Mouse (Mus musculus): Measurements from ENCODE around the gene Efnb3. TPM values are rescaled to one million over a fixed set of nuclear protein-coding genes. Genes with fewer than 3 reads are reported as not detected.
"Not testable (repeated sequence)": the region's sequence is repeated elsewhere in the genome, so short reads cannot be mapped to it uniquely, and the experiment has no call there.

The Efnb3 gene
- polyA plus RNA-seq, 1 experiment from 2014 or later: 35.6 TPM

DNA sequence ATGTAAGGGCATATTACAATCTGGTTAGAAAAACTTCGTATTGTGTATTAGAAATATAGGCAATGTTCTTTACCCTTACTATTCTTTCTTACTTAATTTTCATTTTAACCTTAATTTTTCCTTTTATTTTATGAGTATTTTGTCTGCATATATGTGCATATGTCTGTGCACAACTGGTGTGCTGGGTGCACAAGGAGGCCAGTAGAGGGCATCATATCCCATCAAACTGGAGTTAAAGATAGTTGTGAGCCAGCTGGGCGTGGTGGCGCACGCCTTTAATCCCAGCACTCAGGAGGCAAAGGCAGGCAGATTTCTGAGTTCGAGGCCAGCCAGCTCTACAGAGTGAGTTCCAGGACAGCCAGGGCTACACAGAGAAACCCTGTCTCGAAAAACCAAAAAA, 29.2 kb downstream of the Efnb3 start:
- not testable (repeated sequence) for ATAC-seq (ENCODE audit: low read depth); H3K9me3 ChIP-seq (ENCODE audit: control insufficient read depth, low read length); H3K27me3 ChIP-seq (ENCODE audit: control insufficient read depth, insufficient read depth, low read length); H3K36me3 ChIP-seq (ENCODE audit: control insufficient read depth, insufficient read depth, low read length); H3K4me2 ChIP-seq (ENCODE audit: low read depth, low read length); H3K4me3 ChIP-seq (ENCODE audit: low read depth, low read length); H3K9ac ChIP-seq (replicated peaks; ENCODE audit: low read depth, low read length); H3K27ac ChIP-seq (ENCODE audit: low read depth, low read length)
- 92% methylated on average over 6 of the region's 6 CpGs for WGBS
- H3K4me1 ChIP-seq (ENCODE audit: control insufficient read depth, insufficient read depth, low read length): peaks cover 11% of the 10 kb centered on the region

DNA sequence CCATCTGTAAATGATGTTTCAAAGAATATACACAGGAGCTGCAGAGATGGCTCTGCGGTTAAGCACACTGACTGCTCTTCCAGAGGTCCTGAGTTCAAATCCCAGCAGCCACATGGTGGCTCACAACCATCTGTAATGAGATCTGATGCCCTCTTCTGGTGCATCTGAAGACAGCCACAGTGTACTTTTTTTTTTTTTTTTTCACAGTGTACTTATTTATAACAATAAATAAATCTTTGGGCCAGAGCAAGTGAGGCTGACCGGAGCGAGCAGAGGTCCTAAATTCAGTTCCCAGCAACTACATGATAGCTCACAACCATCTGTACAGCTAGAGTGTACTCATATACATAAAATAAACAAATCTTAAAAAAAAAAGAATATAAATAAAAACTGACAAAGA, 29.7 kb downstream of the Efnb3 start:
- not testable (repeated sequence) for H3K9me3 ChIP-seq (ENCODE audit: control insufficient read depth, low read length); H3K36me3 ChIP-seq (ENCODE audit: control insufficient read depth, insufficient read depth, low read length); H3K27ac ChIP-seq (ENCODE audit: low read depth, low read length); ATAC-seq (ENCODE audit: low read depth); H3K9ac ChIP-seq (replicated peaks; ENCODE audit: low read depth, low read length); H3K4me2 ChIP-seq (ENCODE audit: low read depth, low read length); H3K27me3 ChIP-seq (ENCODE audit: control insufficient read depth, insufficient read depth, low read length); H3K4me3 ChIP-seq (ENCODE audit: low read depth, low read length)
- peaks cover 11% of the 10 kb centered on the region for H3K4me1 ChIP-seq (ENCODE audit: control insufficient read depth, insufficient read depth, low read length)
- 93% methylated on average over 3 of the region's 3 CpGs for WGBS

DNA sequence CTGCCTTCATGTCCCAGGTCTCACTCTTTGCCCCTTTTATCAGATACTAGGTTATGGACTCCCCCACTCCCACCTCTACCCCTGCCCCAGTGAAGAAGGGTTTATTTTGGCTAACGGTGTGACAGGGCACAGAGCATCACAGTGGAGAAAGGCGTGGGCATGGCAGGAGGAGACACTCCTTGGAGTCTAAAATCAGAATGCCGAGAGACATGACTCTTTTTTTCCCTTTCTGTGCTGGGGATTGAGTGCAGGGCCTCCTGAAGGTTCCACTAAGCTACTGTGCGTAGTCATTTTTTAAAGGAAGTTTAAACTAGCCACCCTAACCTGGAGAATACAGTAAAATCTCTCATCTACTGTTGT, 32.0 kb downstream of the Efnb3 start:
- no peaks in the 10 kb centered on the region for H3K36me3 ChIP-seq (ENCODE audit: control insufficient read depth, insufficient read depth, low read length)
- peaks cover 11% of the 10 kb centered on the region for H3K4me1 ChIP-seq (ENCODE audit: control insufficient read depth, insufficient read depth, low read length)
- H3K4me3 ChIP-seq (ENCODE audit: low read depth, low read length): no peak overlapping the region
- no peaks in the 10 kb centered on the region for H3K9me3 ChIP-seq (ENCODE audit: control insufficient read depth, low read length)
- no peak for ATAC-seq (ENCODE audit: low read depth)
- peak overlapping the region; percentile 95 for H3K27ac ChIP-seq (ENCODE audit: low read depth, low read length)
- H3K27me3 ChIP-seq (ENCODE audit: control insufficient read depth, insufficient read depth, low read length): no peaks in the 10 kb centered on the region
- no peak overlapping the region for H3K4me2 ChIP-seq (ENCODE audit: low read depth, low read length)
- WGBS: 55% methylated on average over 4 of the region's 4 CpGs
- H3K9ac ChIP-seq (replicated peaks; ENCODE audit: low read depth, low read length): no peak overlapping the region

DNA sequence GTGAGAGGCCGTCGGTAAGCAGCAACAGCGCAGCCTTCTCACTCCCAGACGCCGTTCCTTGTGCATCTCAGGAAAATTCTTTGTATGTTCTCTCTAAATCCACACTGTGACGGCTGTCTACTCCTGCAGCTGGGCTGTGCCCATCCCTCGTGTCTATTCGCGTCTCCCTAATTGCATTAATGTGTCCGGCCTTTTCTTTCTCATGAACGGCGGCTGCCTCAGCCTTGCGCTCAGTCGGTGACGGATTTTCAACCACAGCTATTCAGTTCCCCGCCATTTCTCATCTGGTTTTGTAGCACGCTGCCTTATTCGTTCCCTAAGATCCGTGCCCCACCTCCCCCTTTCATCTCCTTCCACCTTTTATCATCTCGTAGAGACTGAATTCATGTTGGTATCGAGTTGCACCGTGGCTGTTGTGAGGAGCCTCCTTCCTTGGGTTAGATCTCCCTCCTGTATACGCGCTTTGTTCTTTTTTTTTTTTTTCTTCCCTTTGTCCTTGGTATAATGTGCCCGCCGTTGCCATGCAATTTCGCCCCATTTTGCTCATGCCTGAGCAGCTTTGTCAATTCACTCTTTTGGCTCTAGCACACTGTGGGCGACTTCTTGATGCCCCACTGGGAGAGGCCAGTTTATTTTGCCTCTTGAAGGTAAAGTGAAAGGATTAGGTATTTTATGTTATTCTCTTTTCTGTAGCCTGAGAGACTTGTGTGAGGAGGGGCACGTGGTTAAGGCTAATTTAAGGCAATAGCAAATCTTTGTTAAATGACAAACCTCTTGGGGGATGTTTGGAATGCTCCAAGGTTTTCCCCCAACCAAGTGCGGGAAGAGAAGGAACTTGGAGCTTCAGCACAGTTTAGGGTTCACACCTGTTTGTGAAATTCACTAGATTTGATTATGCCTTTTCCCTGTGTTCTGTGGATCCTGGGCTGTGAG, 32.6 kb downstream of the Efnb3 start:
- peaks cover 11% of the 10 kb centered on the region for H3K4me1 ChIP-seq (ENCODE audit: control insufficient read depth, insufficient read depth, low read length)
- H3K4me3 ChIP-seq (ENCODE audit: low read depth, low read length): peak overlapping the region; percentile 24
- H3K27ac ChIP-seq (ENCODE audit: low read depth, low read length): peak overlapping the region; percentile 95
- peak overlapping the region; percentile 43 for H3K9ac ChIP-seq (replicated peaks; ENCODE audit: low read depth, low read length)
- H3K9me3 ChIP-seq (ENCODE audit: control insufficient read depth, low read length): no peaks in the 10 kb centered on the region
- H3K36me3 ChIP-seq (ENCODE audit: control insufficient read depth, insufficient read depth, low read length): no peaks in the 10 kb centered on the region
- ATAC-seq (ENCODE audit: low read depth): peak; percentile 46
- no peaks in the 10 kb centered on the region for H3K27me3 ChIP-seq (ENCODE audit: control insufficient read depth, insufficient read depth, low read length)
- WGBS: 2% methylated on average over 30 of the region's 30 CpGs
- peak overlapping the region; percentile 36 for H3K4me2 ChIP-seq (ENCODE audit: low read depth, low read length)

DNA sequence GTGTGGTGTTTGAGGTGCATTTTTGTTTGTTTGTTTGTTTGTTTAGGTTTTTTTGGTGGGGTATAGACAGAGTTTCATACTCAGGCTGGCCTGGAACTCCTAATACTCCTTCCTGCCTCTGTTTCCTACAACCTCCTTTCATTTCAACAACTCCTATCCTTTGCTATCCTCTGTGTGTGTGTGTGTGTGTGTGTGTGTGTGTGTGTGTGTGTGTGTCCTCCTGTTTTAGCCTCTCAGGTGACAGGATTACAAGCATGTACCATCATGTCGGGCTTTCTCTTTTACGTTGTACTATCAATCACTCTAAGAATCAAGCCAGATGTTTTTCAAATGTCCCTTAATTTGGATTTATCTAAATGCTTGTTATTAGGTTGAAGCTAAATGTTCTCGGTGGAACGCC, 33.4 kb downstream of the Efnb3 start:
- no peaks in the 10 kb centered on the region for H3K36me3 ChIP-seq (ENCODE audit: control insufficient read depth, insufficient read depth, low read length)
- H3K9ac ChIP-seq (replicated peaks; ENCODE audit: low read depth, low read length): peak overlapping the region; percentile 43
- WGBS: 18% methylated on average over 4 of the region's 4 CpGs
- peak overlapping the region; percentile 36 for H3K4me2 ChIP-seq (ENCODE audit: low read depth, low read length)
- H3K4me1 ChIP-seq (ENCODE audit: control insufficient read depth, insufficient read depth, low read length): peaks cover 11% of the 10 kb centered on the region
- 0 out of 2 replicates have a peak, but pooled peaks have one; percentile 14 for ATAC-seq (ENCODE audit: low read depth)
- H3K9me3 ChIP-seq (ENCODE audit: control insufficient read depth, low read length): no peaks in the 10 kb centered on the region
- H3K4me3 ChIP-seq (ENCODE audit: low read depth, low read length): no peak overlapping the region
- peak overlapping the region; percentile 95 for H3K27ac ChIP-seq (ENCODE audit: low read depth, low read length)
- no peaks in the 10 kb centered on the region for H3K27me3 ChIP-seq (ENCODE audit: control insufficient read depth, insufficient read depth, low read length)

DNA sequence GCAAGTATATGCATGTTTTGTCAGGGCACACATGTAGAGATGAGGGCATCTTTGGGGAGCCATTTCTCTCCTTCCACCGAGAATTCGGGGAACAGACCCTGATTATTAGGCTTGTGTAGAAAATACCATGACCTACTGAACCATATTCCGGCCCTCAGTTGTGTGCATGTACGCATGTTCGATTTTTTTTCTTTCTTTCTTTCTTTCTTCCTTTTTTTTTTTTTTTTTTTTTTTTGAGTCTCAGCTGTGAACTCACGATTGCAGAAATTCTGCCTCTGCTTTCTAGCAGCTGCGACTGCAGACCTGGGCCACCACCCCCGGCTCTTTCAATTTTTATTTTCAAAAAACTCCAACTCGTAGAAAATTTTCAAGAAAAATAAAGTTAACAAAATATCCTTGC, 34.3 kb downstream of the Efnb3 start:
- Histone ChIP-seq H3K9ac (replicated peaks; ENCODE audit: low read depth, low read length) (no peak overlapping the region), H3K4me3 (ENCODE audit: low read depth, low read length) (no peak overlapping the region), H3K27ac (ENCODE audit: low read depth, low read length) (no peak overlapping the region)

DNA sequence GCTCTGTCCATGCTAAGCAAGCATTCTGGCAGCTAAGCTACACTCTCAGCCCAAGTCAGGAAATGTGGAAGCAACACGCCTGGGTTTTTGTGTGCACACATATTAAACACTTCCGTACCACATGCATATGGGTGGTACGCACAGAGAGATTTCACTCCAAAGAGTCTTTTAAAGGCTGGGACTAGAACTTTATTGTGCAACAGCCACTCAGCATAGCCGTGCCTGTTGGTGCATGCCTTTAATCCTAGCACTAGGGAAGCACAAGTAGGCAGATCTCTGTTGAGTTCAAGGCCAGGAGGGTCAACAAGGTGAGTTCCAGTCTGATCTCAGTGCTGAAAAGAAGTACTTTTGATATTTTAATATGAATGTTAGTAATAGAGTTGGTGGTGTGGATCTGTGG, 36.4 kb downstream of the Efnb3 start:
- WGBS: 93% methylated on average over 4 of the region's 4 CpGs
- H3K27ac ChIP-seq (ENCODE audit: low read depth, low read length): no peak overlapping the region
- no peaks in the 10 kb centered on the region for H3K36me3 ChIP-seq (ENCODE audit: control insufficient read depth, insufficient read depth, low read length)
- no peak overlapping the region for H3K4me3 ChIP-seq (ENCODE audit: low read depth, low read length)
- no peaks in the 10 kb centered on the region for H3K27me3 ChIP-seq (ENCODE audit: control insufficient read depth, insufficient read depth, low read length)
- no peak overlapping the region for H3K4me2 ChIP-seq (ENCODE audit: low read depth, low read length)
- no peaks in the 10 kb centered on the region for H3K9me3 ChIP-seq (ENCODE audit: control insufficient read depth, low read length)
- ATAC-seq (ENCODE audit: low read depth): no peak
- H3K9ac ChIP-seq (replicated peaks; ENCODE audit: low read depth, low read length): no peak overlapping the region
- H3K4me1 ChIP-seq (ENCODE audit: control insufficient read depth, insufficient read depth, low read length): peaks cover 11% of the 10 kb centered on the region

More for the DNA sequence above, 34.3 kb downstream of the Efnb3 start:
- Histone ChIP-seq H3K4me1 (ENCODE audit: control insufficient read depth, insufficient read depth, low read length) (peaks cover 11% of the 10 kb centered on the region), H3K9me3 (ENCODE audit: control insufficient read depth, low read length) (no peaks in the 10 kb centered on the region), H3K36me3 (ENCODE audit: control insufficient read depth, insufficient read depth, low read length) (no peaks in the 10 kb centered on the region), H3K4me2 (ENCODE audit: low read depth, low read length) (no peak overlapping the region), H3K27me3 (ENCODE audit: control insufficient read depth, insufficient read depth, low read length) (no peaks in the 10 kb centered on the region)
- no peak for ATAC-seq (ENCODE audit: low read depth)
- WGBS: 86% methylated on average over 9 of the region's 9 CpGs

DNA sequence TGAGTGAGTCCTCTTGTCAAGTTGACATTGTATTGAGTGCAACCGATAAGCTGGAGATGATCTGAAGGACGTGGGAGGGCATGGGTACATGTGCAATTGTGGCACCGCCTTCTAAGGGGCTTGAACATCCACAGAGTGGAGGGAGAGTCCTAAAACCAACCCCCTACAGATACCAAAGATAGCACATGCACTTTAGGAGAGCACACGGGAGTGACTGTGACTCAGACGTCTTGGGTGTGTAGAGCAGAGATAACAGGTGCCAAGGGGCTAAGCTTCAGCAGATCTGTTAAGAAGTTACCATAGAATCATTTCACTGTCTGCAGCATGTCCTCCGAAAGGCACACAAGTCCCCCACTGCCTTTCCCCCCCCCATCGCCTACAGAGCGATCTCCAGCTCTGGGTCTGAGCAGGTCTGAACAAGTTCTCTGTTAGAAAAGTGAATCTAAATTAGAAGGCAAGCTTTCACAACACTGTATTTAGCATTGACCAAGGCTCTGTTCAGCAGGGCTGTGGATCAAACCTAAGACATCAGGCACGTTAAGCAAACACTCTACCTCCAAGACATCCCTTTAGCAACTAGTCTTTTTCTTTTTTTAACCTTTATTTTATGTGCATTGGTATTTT, 38.4 kb downstream of the Efnb3 start:
- H3K27me3 ChIP-seq (ENCODE audit: control insufficient read depth, insufficient read depth, low read length): no peaks in the 10 kb centered on the region
- H3K4me1 ChIP-seq (ENCODE audit: control insufficient read depth, insufficient read depth, low read length): no peaks in the 10 kb centered on the region; the same call in 1 of the 2 replicates
- H3K9ac ChIP-seq (replicated peaks; ENCODE audit: low read depth, low read length): no peak overlapping the region
- H3K36me3 ChIP-seq (ENCODE audit: control insufficient read depth, insufficient read depth, low read length): no peaks in the 10 kb centered on the region
- 91% methylated on average over 9 of the region's 9 CpGs for whole genome bisulfite sequencing
- no peak overlapping the region for H3K4me2 ChIP-seq (ENCODE audit: low read depth, low read length)
- no peak overlapping the region for H3K4me3 ChIP-seq (ENCODE audit: low read depth, low read length)
- no peak for ATAC-seq (ENCODE audit: low read depth)
- H3K27ac ChIP-seq (ENCODE audit: low read depth, low read length): no peak overlapping the region
- no peaks in the 10 kb centered on the region for H3K9me3 ChIP-seq (ENCODE audit: control insufficient read depth, low read length)

DNA sequence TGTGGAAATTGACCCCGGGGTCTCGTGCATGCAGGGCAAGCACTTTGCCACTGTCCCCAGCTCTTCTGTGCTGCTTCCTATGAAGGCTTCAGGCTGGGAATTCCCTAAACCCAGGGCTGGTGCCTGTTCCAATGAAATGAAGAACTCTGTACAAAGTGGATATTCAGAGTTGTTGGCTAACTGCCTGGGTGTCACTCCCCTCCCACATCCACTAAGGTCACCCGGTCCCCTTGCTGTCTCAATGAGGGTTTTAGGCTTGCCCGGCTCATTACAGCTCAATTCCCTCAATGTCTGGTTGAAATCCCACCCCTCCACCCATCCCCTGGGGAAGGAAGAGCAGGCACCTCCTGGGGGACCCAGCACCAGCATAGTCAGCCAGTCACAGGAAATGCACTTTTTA, 40.0 kb downstream of the Efnb3 start:
- H3K4me2 ChIP-seq (ENCODE audit: low read depth, low read length): no peak overlapping the region
- ATAC-seq (ENCODE audit: low read depth): no peak
- H3K4me1 ChIP-seq (ENCODE audit: control insufficient read depth, insufficient read depth, low read length): no peaks in the 10 kb centered on the region
- no peaks in the 10 kb centered on the region for H3K27me3 ChIP-seq (ENCODE audit: control insufficient read depth, insufficient read depth, low read length)
- no peak overlapping the region for H3K9ac ChIP-seq (replicated peaks; ENCODE audit: low read depth, low read length)
- H3K4me3 ChIP-seq (ENCODE audit: low read depth, low read length): no peak overlapping the region
- no peak overlapping the region for H3K27ac ChIP-seq (ENCODE audit: low read depth, low read length)
- no peaks in the 10 kb centered on the region for H3K9me3 ChIP-seq (ENCODE audit: control insufficient read depth, low read length)
- no peaks in the 10 kb centered on the region for H3K36me3 ChIP-seq (ENCODE audit: control insufficient read depth, insufficient read depth, low read length)
- WGBS: 78% methylated on average over 4 of the region's 4 CpGs
